Comparison of ENCODE assay signal across 10 mouse cellular contexts in the genomic region with DNA sequence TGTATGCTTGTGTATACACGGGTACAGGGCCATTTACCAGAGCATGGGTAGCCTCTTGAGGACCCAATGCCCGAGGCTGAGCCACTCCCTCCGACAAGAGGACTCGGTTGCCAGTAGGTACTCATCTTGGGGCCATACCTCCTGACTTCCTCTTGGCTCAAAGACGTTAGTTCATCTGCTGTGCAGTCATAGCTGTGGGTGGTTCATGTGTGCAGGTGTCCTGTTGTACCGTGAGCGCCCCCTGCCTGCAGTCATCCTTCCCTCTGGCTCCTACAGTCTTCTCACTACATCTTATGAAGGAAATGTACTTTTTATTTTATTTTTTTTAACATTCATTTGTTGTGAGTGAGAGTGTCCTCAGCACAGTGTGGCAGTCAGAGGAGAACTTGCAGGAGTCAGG. TPM values are rescaled to one million over a fixed set of nuclear protein-coding genes. Genes with fewer than 3 reads are reported as not detected.
DNase-seq lines count a peak whose midpoint lies in the region; ATAC-seq and TF ChIP-seq lines count a peak whose summit lies in the region.
"Had no signal": no experiment of that assay in that cellular context is flagged by ENCODE, and none has a peak within 500 bp of the region (broad histone marks: within the 10 kb centered on the region; RNA-seq: fewer than 3 reads in every experiment).

No protein-coding gene starts in this region.

- peaks cover 9% of the 10 kb centered on the region; the same call in 1 of the 2 replicates for H3K36me3 ChIP-seq in hindbrain, postnatal 0 days (ENCODE audit: insufficient read depth, low read length)
- H3K36me3 ChIP-seq in hindbrain, embryonic 14.5 days (replicated peaks; ENCODE audit: control insufficient read depth, insufficient read depth), result peaks cover 16% of the 10 kb centered on the region
- H3K36me3 ChIP-seq in embryonic facial prominence, embryonic 12.5 days, result no peaks in the 10 kb centered on the region
- H3K36me3 ChIP-seq in intestine, embryonic 16.5 days (ENCODE audit: control insufficient read depth, insufficient read depth, low read length), result no peaks in the 10 kb centered on the region
- no peaks in the 10 kb centered on the region for H3K36me3 ChIP-seq in lung, embryonic 16.5 days (ENCODE audit: control insufficient read depth, insufficient read depth, low read length)
- no peaks in the 10 kb centered on the region for H3K36me3 ChIP-seq in splenic B cell, adult 2 months (ENCODE audit: control insufficient read depth, insufficient read depth, low read length, poor library complexity, severe bottlenecking)
- H3K36me3 ChIP-seq: embryonic facial prominence, embryonic 13.5 days had no signal

- H3K4me1 ChIP-seq in hindbrain, postnatal 0 days (ENCODE audit: insufficient read depth, low read length), result no peaks in the 10 kb centered on the region
- no peaks in the 10 kb centered on the region for H3K4me1 ChIP-seq in hindbrain, embryonic 14.5 days (replicated peaks; ENCODE audit: control insufficient read depth, insufficient read depth, low read length)
- H3K4me1 ChIP-seq in bone marrow, adult 2 months (ENCODE audit: control insufficient read depth, insufficient read depth, low read length), result peaks cover 2% of the 10 kb centered on the region; the same call in 1 of the 2 replicates
- no peaks in the 10 kb centered on the region for H3K4me1 ChIP-seq in embryonic facial prominence, embryonic 12.5 days
- no peaks in the 10 kb centered on the region for H3K4me1 ChIP-seq in intestine, embryonic 16.5 days (ENCODE audit: control insufficient read depth, insufficient read depth, low read length)
- 0 out of 2 replicates have a peak, but pooled peaks cover 2% of the 10 kb centered on the region for H3K4me1 ChIP-seq in lung, embryonic 16.5 days (replicated peaks; ENCODE audit: control insufficient read depth, insufficient read depth, low read length)
- H3K4me1 ChIP-seq: embryonic facial prominence, embryonic 13.5 days; midbrain, embryonic 12.5 days had no signal

- DNase-seq in hindbrain, postnatal 0 days (ENCODE audit: low spot score), result peak; percentile 26
- no peak for DNase-seq in hindbrain, embryonic 14.5 days (ENCODE audit: low spot score)
- DNase-seq in splenic B cell, adult 2 months (ENCODE audit: low read depth, low spot score), result peak; percentile 85

- no peak for TF ChIP-seq POLR2A in bone marrow, adult 2 months (IDR thresholded peaks at IDR 0.05; ENCODE audit: borderline replicate concordance, control insufficient read depth, low read depth, low read length)

- no peak overlapping the region for H3K9ac ChIP-seq in hindbrain, postnatal 0 days (replicated peaks; ENCODE audit: low read length)
- H3K9ac ChIP-seq in hindbrain, embryonic 14.5 days, result no peak overlapping the region
- no peak overlapping the region for H3K9ac ChIP-seq in embryonic facial prominence, embryonic 12.5 days
- H3K9ac ChIP-seq in intestine, embryonic 16.5 days (ENCODE audit: low read depth, low read length), result no peak overlapping the region
- H3K9ac ChIP-seq in lung, embryonic 16.5 days (ENCODE audit: low read length), result no peak overlapping the region
- H3K9ac ChIP-seq: embryonic facial prominence, embryonic 13.5 days; midbrain, embryonic 12.5 days had no signal

- no peak overlapping the region for H3K27ac ChIP-seq in hindbrain, postnatal 0 days
- no peak overlapping the region for H3K27ac ChIP-seq in hindbrain, embryonic 14.5 days
- H3K27ac ChIP-seq in bone marrow, adult 2 months (ENCODE audit: control insufficient read depth, insufficient read depth, low read depth, low read length, poor library complexity), result no peak overlapping the region
- H3K27ac ChIP-seq in embryonic facial prominence, embryonic 12.5 days, result no peak overlapping the region
- H3K27ac ChIP-seq in intestine, embryonic 16.5 days (ENCODE audit: low read length), result no peak overlapping the region
- no peak overlapping the region for H3K27ac ChIP-seq in lung, embryonic 16.5 days (ENCODE audit: low read length)
- H3K27ac ChIP-seq: embryonic facial prominence, embryonic 13.5 days; midbrain, embryonic 12.5 days had no signal

- peak; percentile 60 for TF ChIP-seq CTCF in hindbrain, postnatal 0 days (IDR thresholded peaks at IDR 0.05; ENCODE audit: low read depth)
- TF ChIP-seq CTCF in bone marrow, adult 2 months (IDR thresholded peaks at IDR 0.05; ENCODE audit: control insufficient read depth, insufficient read depth, low read length), result peak; percentile 92

- H3K27me3 ChIP-seq in hindbrain, postnatal 0 days (ENCODE audit: insufficient read depth, low read length), result no peaks in the 10 kb centered on the region
- no peaks in the 10 kb centered on the region for H3K27me3 ChIP-seq in hindbrain, embryonic 14.5 days (ENCODE audit: control insufficient read depth, insufficient read depth, low read length)
- H3K27me3 ChIP-seq in embryonic facial prominence, embryonic 12.5 days, result no peaks in the 10 kb centered on the region
- H3K27me3 ChIP-seq in intestine, embryonic 16.5 days (replicated peaks; ENCODE audit: control insufficient read depth, insufficient read depth, low read length), result no peaks in the 10 kb centered on the region
- H3K27me3 ChIP-seq in lung, embryonic 16.5 days (ENCODE audit: control insufficient read depth, insufficient read depth, low read depth, low read length), result no peaks in the 10 kb centered on the region
- H3K27me3 ChIP-seq in splenic B cell, adult 2 months (ENCODE audit: control insufficient read depth, insufficient read depth, low read length, poor library complexity, severe bottlenecking), result no peaks in the 10 kb centered on the region
- H3K27me3 ChIP-seq: embryonic facial prominence, embryonic 13.5 days; midbrain, embryonic 12.5 days had no signal

- WGBS in hindbrain, postnatal 0 days, result 55% methylated on average over 7 of the region's 7 CpGs
- WGBS in hindbrain, embryonic 14.5 days, result 49% methylated on average over 7 of the region's 7 CpGs
- WGBS in bone marrow, adult 2 months, result 13% methylated on average over 7 of the region's 7 CpGs
- 47% methylated on average over 7 of the region's 7 CpGs for WGBS in embryonic facial prominence, embryonic 12.5 days
- WGBS in intestine, embryonic 16.5 days, result 44% methylated on average over 7 of the region's 7 CpGs
- 45% methylated on average over 7 of the region's 7 CpGs for WGBS in lung, embryonic 16.5 days

- H3K4me3 ChIP-seq in hindbrain, postnatal 0 days (ENCODE audit: low read length), result no peak overlapping the region
- no peak overlapping the region for H3K4me3 ChIP-seq in hindbrain, embryonic 14.5 days (replicated peaks; ENCODE audit: low read length)
- no peak overlapping the region for H3K4me3 ChIP-seq in bone marrow, adult 2 months (replicated peaks; ENCODE audit: control insufficient read depth, low read depth, low read length)
- no peak overlapping the region for H3K4me3 ChIP-seq in embryonic facial prominence, embryonic 12.5 days
- no peak overlapping the region for H3K4me3 ChIP-seq in intestine, embryonic 16.5 days (ENCODE audit: low read length)
- no peak overlapping the region for H3K4me3 ChIP-seq in lung, embryonic 16.5 days (ENCODE audit: low read length)
- H3K4me3 ChIP-seq: embryonic facial prominence, embryonic 13.5 days; midbrain, embryonic 12.5 days had no signal

- no peak overlapping the region for H3K4me2 ChIP-seq in hindbrain, postnatal 0 days (ENCODE audit: low read depth, low read length)
- H3K4me2 ChIP-seq in hindbrain, embryonic 14.5 days (replicated peaks), result no peak overlapping the region
- H3K4me2 ChIP-seq in embryonic facial prominence, embryonic 12.5 days (replicated peaks), result no peak overlapping the region
- H3K4me2 ChIP-seq in intestine, embryonic 16.5 days (ENCODE audit: low read depth, low read length), result no peak overlapping the region
- no peak overlapping the region for H3K4me2 ChIP-seq in lung, embryonic 16.5 days (ENCODE audit: low read depth, low read length)
- H3K4me2 ChIP-seq: embryonic facial prominence, embryonic 13.5 days; midbrain, embryonic 12.5 days had no signal

- ATAC-seq in hindbrain, postnatal 0 days, result peak; percentile 47; the same call in 1 of the 2 replicates
- no peak for ATAC-seq in hindbrain, embryonic 14.5 days (ENCODE audit: low FRiP score)
- peak; percentile 99 for ATAC-seq in CD4-positive, CD25-positive, alpha-beta regulatory T cell, adult 4 months
- ATAC-seq in embryonic facial prominence, embryonic 12.5 days (ENCODE audit: insufficient number of reproducible peaks, insufficient read depth, low FRiP score, low TSS enrichment), result 0 out of 2 replicates have a peak, but pooled peaks have one; percentile 52
- ATAC-seq in intestine, embryonic 16.5 days, result peak; percentile 52
- ATAC-seq in lung, embryonic 16.5 days (ENCODE audit: low read depth), result peak; percentile 36; the same call in 1 of the 2 replicates

- no peaks in the 10 kb centered on the region for H3K9me3 ChIP-seq in hindbrain, postnatal 0 days (ENCODE audit: low read length)
- no peaks in the 10 kb centered on the region for H3K9me3 ChIP-seq in hindbrain, embryonic 14.5 days (ENCODE audit: control insufficient read depth, low read length)
- no peaks in the 10 kb centered on the region for H3K9me3 ChIP-seq in embryonic facial prominence, embryonic 12.5 days
- no peaks in the 10 kb centered on the region for H3K9me3 ChIP-seq in intestine, embryonic 16.5 days (ENCODE audit: control insufficient read depth, low read length)
- H3K9me3 ChIP-seq in lung, embryonic 16.5 days (ENCODE audit: control insufficient read depth, low read length), result no peaks in the 10 kb centered on the region
- H3K9me3 ChIP-seq: embryonic facial prominence, embryonic 13.5 days; midbrain, embryonic 12.5 days had no signal

RNA-seq across cellular contexts. Expression of gene Gm42669, which starts 6.2 kb away (rescaled TPM):
- 0.16 and 0.32 TPM in 2 replicates for total RNA-seq in hindbrain, postnatal 0 days (2014; rRNA removed)
- 0.43 and 0.64 TPM in 2 replicates for polyA plus RNA-seq in hindbrain, postnatal 0 days (2015; fragmentation: Nextera tagmentation; extraction: Ambion mirVana)
- 0.39 and 0.91 TPM in 2 replicates for polyA plus RNA-seq in hindbrain, embryonic 14.5 days (2014; fragmentation: Nextera tagmentation; extraction: Ambion mirVana)
- 1 to 10 TPM; 1.0 to 1.3 TPM for polyA plus RNA-seq in CD4-positive, CD25-positive, alpha-beta regulatory T cell, adult 4 months (2017; shearing (Covaris generic))
- polyA plus RNA-seq in bone marrow, adult 2 months (2011; ENCODE audit: insufficient read depth, insufficient read length, low replicate concordance, missing spikeins), result not detected in 2 replicates
- 0.50 and 0.72 TPM in 2 replicates for polyA plus RNA-seq in embryonic facial prominence, embryonic 12.5 days (2016; fragmentation: Nextera tagmentation; extraction: Ambion mirVana)
- 0.16 and 0.38 TPM in 2 replicates for polyA plus RNA-seq in intestine, embryonic 16.5 days (2015; fragmentation: Nextera tagmentation; extraction: Ambion mirVana)
- 0.36 and 0.62 TPM in 2 replicates for polyA plus RNA-seq in lung, embryonic 16.5 days (2015; fragmentation: Nextera tagmentation; extraction: Ambion mirVana)

RNA-seq across cellular contexts. Expression of gene 1700028K03Rik, which starts 20.9 kb away (rescaled TPM):
- total RNA-seq in hindbrain, postnatal 0 days (2014; rRNA removed), result 0.10 and 0.18 TPM in 2 replicates
- polyA plus RNA-seq in hindbrain, postnatal 0 days (2015; fragmentation: Nextera tagmentation; extraction: Ambion mirVana), result 0.25 and 0.34 TPM in 2 replicates
- 0.17 and 0.20 TPM in 2 replicates for polyA plus RNA-seq in hindbrain, embryonic 14.5 days (2014; fragmentation: Nextera tagmentation; extraction: Ambion mirVana)
- under 1 TPM; 0.14 to 0.47 TPM for polyA plus RNA-seq in CD4-positive, CD25-positive, alpha-beta regulatory T cell, adult 4 months (2017; shearing (Covaris generic))
- polyA plus RNA-seq in bone marrow, adult 2 months (2011; ENCODE audit: insufficient read depth, insufficient read length, low replicate concordance, missing spikeins), result not detected in 2 replicates
- polyA plus RNA-seq in embryonic facial prominence, embryonic 12.5 days (2016; fragmentation: Nextera tagmentation; extraction: Ambion mirVana), result 0.08 and 0.11 TPM in 2 replicates
- polyA plus RNA-seq in intestine, embryonic 16.5 days (2015; fragmentation: Nextera tagmentation; extraction: Ambion mirVana), result 0.04 and 0.05 TPM in 2 replicates
- 0.08 TPM in 2 replicates for polyA plus RNA-seq in lung, embryonic 16.5 days (2015; fragmentation: Nextera tagmentation; extraction: Ambion mirVana)
